Mouse (Mus musculus) stomach, postnatal 0 days (tissue): ENCODE data around the gene Gli2. TPM values are rescaled to one million over a fixed set of nuclear protein-coding genes. Genes with fewer than 3 reads are reported as not detected.

Experiments
- ATAC-seq: fragments of 200-750 bp; cut with Nextera tagmentation; 2 replicates; pipeline ENCODE4 v1.8.0; 2017; ENCODE audit not compliant: low FRiP score, low TSS enrichment
- DNase-seq: peaks from one replicate; pipeline ENCODE4 v3.0.0-alpha.2; 2016; ENCODE audit warnings: low spot score
- H3K27ac ChIP-seq: fragments of 300-500 bp; sonication (generic); replicated peaks from 2 replicates; pipeline ENCODE4 v1.5.1; 2014; ENCODE audit warnings: mild to moderate bottlenecking, control low read depth
- H3K27me3 ChIP-seq: fragments of 300-500 bp; sonication (generic); 2 replicates; pipeline ENCODE4 v1.6.1; 2014; ENCODE audit warnings: low read length; ENCODE audit not compliant: control insufficient read depth, insufficient read depth
- H3K36me3 ChIP-seq: fragments of 300-500 bp; sonication (generic); 2 replicates; pipeline ENCODE4 v1.6.1; 2014; ENCODE audit warnings: low read length, mixed read lengths; ENCODE audit not compliant: control insufficient read depth, insufficient read depth
- H3K4me1 ChIP-seq: fragments of 300-500 bp; sonication (generic); replicated peaks from 2 replicates; pipeline ENCODE4 v1.6.1; 2014; ENCODE audit warnings: antibody characterized with exemption; ENCODE audit not compliant: control insufficient read depth, insufficient read depth
- H3K4me2 ChIP-seq: fragments of 300-500 bp; sonication (generic); replicated peaks from 2 replicates; pipeline ENCODE4 v1.6.1; 2014; ENCODE audit warnings: low read depth, mild to moderate bottlenecking, control low read depth, moderate library complexity
- H3K4me3 ChIP-seq: fragments of 300-500 bp; sonication (generic); 2 replicates; pipeline ENCODE4 v1.5.1; 2014; ENCODE audit warnings: low read depth, low read length, control low read depth
- H3K9ac ChIP-seq: fragments of 300-500 bp; sonication (generic); 2 replicates; pipeline ENCODE4 v1.6.1; 2014; ENCODE audit warnings: mild to moderate bottlenecking, low read length, control low read depth, mixed read lengths
- H3K9me3 ChIP-seq: fragments of 300-500 bp; sonication (generic); 2 replicates; pipeline ENCODE4 v1.6.1; 2016; ENCODE audit warnings: low read length; ENCODE audit not compliant: control insufficient read depth
- CTCF ChIP-seq: IDR thresholded peaks from 2 replicates; pipeline ENCODE4 v1.5.1; 2016; ENCODE audit warnings: antibody characterized with exemption, low read depth, mild to moderate bottlenecking, moderate library complexity
- EP300 ChIP-seq: optimal IDR thresholded peaks from 2 replicates; pipeline ENCODE3; 2016; ENCODE audit warnings: antibody characterized with exemption
- WGBS: fragments of 180-500 bp; shearing (Covaris S2); extraction: QIAGEN DNeasy Blood & Tissue Kit; methylation state at CpG from one replicate; pipeline ENCODE4 v1.1.7; 2014; 5-methylcytosine and 5-hydroxymethylcytosine counted together
- polyA plus RNA-seq: library from polyadenylated mRNA; unstranded; fragments of >200 nt; fragmentation: Nextera tagmentation; extraction: Ambion mirVana; gene quantifications from 2 replicates; pipeline ENCODE4 v1.2.1, GENCODE M21; 2015

Gene Gli2
- polyA plus RNA-seq, 1 experiment from 2014 or later = 2.0 TPM

- Histone ChIP-seq H3K36me3 (no peaks in the 10 kb centered on the region), H3K9me3 (no peaks in the 10 kb centered on the region), H3K4me3 (no peak overlapping the region), H3K27me3 (no peaks in the 10 kb centered on the region), H3K27ac (peak overlapping the region; percentile 93), H3K4me1 (peaks cover 7% of the 10 kb centered on the region; the same call in 1 of the 2 replicates), H3K9ac (no peak overlapping the region), H3K4me2 (peak overlapping the region; percentile 17; the same call in 1 of the 2 replicates)
- WGBS = 30% methylated on average over 13 of the region's 13 CpGs
- DNase-seq (no peak), ATAC-seq (no peak)
- TF ChIP-seq EP300 (no peak), CTCF (no peak)
Measured at GRCm38 (mm10) chr1:119034163-119034705, 19.2 kb downstream of the Gli2 start.

GRCm38 (mm10) chr1:119033450-119034162, 19.8 kb downstream of the Gli2 start:
- H3K27ac ChIP-seq = peak overlapping the region; percentile 93
- no peak overlapping the region for H3K4me3 ChIP-seq
- no peaks in the 10 kb centered on the region for H3K27me3 ChIP-seq
- no peaks in the 10 kb centered on the region for H3K36me3 ChIP-seq
- ATAC-seq = peak; percentile 79; the same call in 1 of the 2 replicates
- H3K4me1 ChIP-seq = peaks cover 7% of the 10 kb centered on the region; the same call in 1 of the 2 replicates
- H3K4me2 ChIP-seq = peak overlapping the region; percentile 15; the same call in 1 of the 2 replicates
- peak; percentile 64 for DNase-seq
- H3K9ac ChIP-seq = 0 out of 2 replicates have a peak overlapping the region, but pooled peaks have one; percentile 23
- no peaks in the 10 kb centered on the region for H3K9me3 ChIP-seq
- WGBS = 46% methylated on average over 3 of the region's 3 CpGs
- TF ChIP-seq CTCF (no peak), EP300 (no peak)

GRCm38 (mm10) chr1:119031185-119031584, 22.2 kb downstream of the Gli2 start:
- 65% methylated on average over 6 of the region's 6 CpGs for WGBS
- TF ChIP-seq CTCF (no peak), EP300 (no peak)
- peaks cover 11% of the 10 kb centered on the region; the same call in 1 of the 2 replicates for H3K4me1 ChIP-seq
- H3K36me3 ChIP-seq = no peaks in the 10 kb centered on the region
- ATAC-seq (no peak), DNase-seq (no peak)
- H3K9me3 ChIP-seq = no peaks in the 10 kb centered on the region
- no peak overlapping the region for H3K4me2 ChIP-seq
- H3K9ac ChIP-seq = no peak overlapping the region
- H3K4me3 ChIP-seq = no peak overlapping the region
- no peaks in the 10 kb centered on the region for H3K27me3 ChIP-seq
- H3K27ac ChIP-seq = no peak overlapping the region

DNA sequence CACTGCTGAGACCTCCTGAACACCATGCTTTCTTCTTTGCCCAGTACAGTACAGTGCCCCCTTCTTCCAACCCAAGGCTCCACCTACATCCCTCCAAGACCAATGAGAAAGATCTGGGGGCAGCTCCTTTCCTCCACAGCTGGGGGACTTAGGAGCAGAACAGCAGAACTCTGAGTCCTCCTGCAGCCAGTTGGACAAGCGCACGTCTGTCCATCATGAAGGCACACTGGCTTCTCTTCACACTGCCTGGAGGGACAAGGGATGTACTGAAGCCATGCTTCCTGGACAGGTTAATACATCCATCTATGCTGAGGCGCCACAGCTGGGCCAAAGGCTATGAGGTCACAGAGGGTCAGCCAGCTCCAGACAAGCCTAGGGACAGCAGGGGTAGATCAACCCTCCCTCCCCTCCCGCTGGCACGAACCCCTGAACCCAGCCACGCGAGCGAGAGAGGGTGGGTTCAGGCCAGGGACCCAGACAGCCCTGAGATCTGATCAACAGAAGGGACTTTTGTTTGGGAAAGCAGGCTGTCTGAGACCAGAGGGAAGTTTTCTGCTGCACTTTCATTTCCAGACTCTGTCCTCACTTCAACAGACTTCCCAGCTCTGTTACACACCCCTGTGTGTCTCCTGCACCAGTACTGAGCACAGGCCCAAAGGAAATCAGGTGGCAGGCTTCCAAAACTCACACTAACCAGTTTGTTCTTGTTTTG, 27.6 kb downstream of the Gli2 start:
- Histone ChIP-seq H3K27ac (no peak overlapping the region), H3K4me2 (no peak overlapping the region), H3K9me3 (no peaks in the 10 kb centered on the region), H3K9ac (no peak overlapping the region), H3K4me1 (peaks cover 4% of the 10 kb centered on the region; the same call in 1 of the 2 replicates), H3K27me3 (no peaks in the 10 kb centered on the region), H3K36me3 (no peaks in the 10 kb centered on the region), H3K4me3 (no peak overlapping the region)
- DNase-seq (no peak), ATAC-seq (peak; percentile 69)
- WGBS = 33% methylated on average over 8 of the region's 8 CpGs
- TF ChIP-seq CTCF (no peak), EP300 (no peak)

DNA sequence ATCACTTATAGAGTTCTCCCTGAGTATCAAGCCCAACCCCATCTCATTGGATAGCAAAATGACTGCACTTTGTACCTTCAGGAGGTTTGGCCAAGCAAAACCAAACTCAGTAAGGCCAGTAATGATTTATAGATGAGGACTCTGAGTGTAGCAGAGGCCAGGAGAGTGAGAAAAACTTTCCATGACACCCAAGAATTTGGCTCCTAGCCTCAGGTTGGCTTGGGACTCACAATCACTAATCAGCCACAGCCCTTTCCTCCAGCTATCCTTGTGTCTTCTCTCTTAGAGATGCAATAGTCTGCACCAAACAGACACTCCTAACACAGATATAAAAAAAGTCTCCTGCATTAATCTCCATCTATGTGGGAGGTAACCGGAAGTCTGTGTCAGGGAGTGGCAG, 31.1 kb downstream of the Gli2 start:
- Histone ChIP-seq H3K9ac (no peak overlapping the region), H3K4me3 (no peak overlapping the region), H3K4me2 (no peak overlapping the region), H3K27ac (no peak overlapping the region), H3K9me3 (no peaks in the 10 kb centered on the region), H3K27me3 (no peaks in the 10 kb centered on the region), H3K36me3 (no peaks in the 10 kb centered on the region), H3K4me1 (peaks cover 4% of the 10 kb centered on the region; the same call in 1 of the 2 replicates)
- DNase-seq = no peak
- no peak for TF ChIP-seq EP300
- no peak for TF ChIP-seq CTCF
- 40% methylated on average over 1 of the region's 1 CpGs for WGBS
- ATAC-seq = no peak
